Mouse (Mus musculus): Measurements from ENCODE around the gene Odf3l1. TPM values are rescaled to one million over a fixed set of nuclear protein-coding genes. Genes with fewer than 3 reads are reported as not detected.

The Odf3l1 gene
- total and polyA plus RNA-seq, 3 experiments, result not detected

GRCm38 (mm10) chr9:56847523-56847922 lies 17.0 kb downstream of the Odf3l1 start (continued):
- TF ChIP-seq MEF2A (IDR thresholded peaks at IDR 0.05; ENCODE audit: extremely low read depth, insufficient replicate concordance, low read depth, low read length, poor library complexity, severe bottlenecking) (no peak), USF2 (IDR thresholded peaks at IDR 0.05; ENCODE audit: borderline replicate concordance in 1 of 2, insufficient read depth in 1 of 2, low read depth in 1 of 2, low read length in 2 of 2) (no peak)

- TF ChIP-seq ELF1 (IDR thresholded peaks at IDR 0.05; ENCODE audit: low read depth, low read length) (no peak), USF1 (IDR thresholded peaks at IDR 0.05; ENCODE audit: low read depth, low read length) (no peak), MYB (IDR thresholded peaks at IDR 0.05; ENCODE audit: low read depth, low read length) (no peak), BHLHE40 (IDR thresholded peaks at IDR 0.05; ENCODE audit: borderline replicate concordance, low read depth, low read length) (no peak), RCOR1 (IDR thresholded peaks at IDR 0.05; ENCODE audit: low read depth, low read length) (no peak), TCF12 (IDR thresholded peaks at IDR 0.05; ENCODE audit: low read depth, low read length) (no peak), SMC3 (IDR thresholded peaks at IDR 0.05; ENCODE audit: low read depth, low read length) (no peak), E2F4 (IDR thresholded peaks at IDR 0.05; ENCODE audit: borderline replicate concordance, low read depth, low read length) (no peak), ZKSCAN1 (IDR thresholded peaks at IDR 0.05; ENCODE audit: low read depth, low read length) (no peak), TBP (IDR thresholded peaks at IDR 0.05; ENCODE audit: low read depth, low read length) (no peak), MYC (IDR thresholded peaks at IDR 0.05; ENCODE audit: low read depth, low read length) (no peak), KAT2A (conservative IDR thresholded peaks at IDR 0.05; ENCODE audit: low read depth, low read length) (no peak), RAD21 (IDR thresholded peaks at IDR 0.05; ENCODE audit: low read depth, low read length) (no peak), CHD1 (IDR thresholded peaks at IDR 0.05; ENCODE audit: low read depth, low read length) (no peak), ZC3H11A (IDR thresholded peaks at IDR 0.05; ENCODE audit: low read depth, low read length) (no peak), NELFE (IDR thresholded peaks at IDR 0.05; ENCODE audit: low read depth, low read length) (no peak), CHD2 (IDR thresholded peaks at IDR 0.05; ENCODE audit: low read length) (no peak), HCFC1 (IDR thresholded peaks at IDR 0.05; ENCODE audit: low read depth, low read length) (no peak), POLR2AphosphoS5 (IDR thresholded peaks at IDR 0.05; ENCODE audit: borderline replicate concordance, low read depth, low read length) (no peak)
- Histone ChIP-seq H3K27me3 (ENCODE audit: control insufficient read depth in 1 of 2, insufficient read depth in 2 of 2, low read length in 2 of 2) (peaks cover 7 to 12% of the 10 kb centered on the region in 2 experiments), H3K79me2 (ENCODE audit: control insufficient read depth, insufficient read depth, low read length, poor library complexity) (no peaks in the 10 kb centered on the region), H3K36me3 (ENCODE audit: control insufficient read depth in 1 of 2, insufficient read depth in 2 of 2, low read length in 2 of 2) (no peaks in the 10 kb centered on the region), H3K27ac (ENCODE audit: control insufficient read depth, low read depth, low read length) (no peak overlapping the region), H3K4me3 (ENCODE audit: control insufficient read depth in 1 of 2, insufficient read depth in 1 of 2, low read depth in 2 of 2, low read length in 2 of 2) (no peak overlapping the region), H3K9me3 (replicated peaks; ENCODE audit: insufficient read depth, low read length) (no peaks in the 10 kb centered on the region), H3K9ac (ENCODE audit: control insufficient read depth, low read depth, low read length, poor library complexity, severe bottlenecking) (no peak overlapping the region), H3K4me1 (ENCODE audit: control insufficient read depth in 1 of 2, insufficient read depth in 2 of 2, low read length in 2 of 2) (no peaks in the 10 kb centered on the region)
- no peak for DNase-seq (ENCODE audit: low read depth, low spot score)
These were observed 19.8 kb downstream of the Odf3l1 start for GRCm38 (mm10) chr9:56844644-56845043.
